Mouse (Mus musculus) lung, postnatal 0 days (tissue): ENCODE results near the gene Tdrd3. TPM values are rescaled to one million over a fixed set of nuclear protein-coding genes. Genes with fewer than 3 reads are reported as not detected.
A peak's percentile ranks its signal among the peaks of the same experiment; 100 is the strongest.

ENCODE experiments used
- ATAC-seq: fragments of 200-750 bp; cut with Nextera tagmentation; 2 replicates; pipeline ENCODE4 v1.8.0; 2017; ENCODE audit warnings: moderate library complexity
- DNase-seq: peaks from one replicate; pipeline ENCODE4 v3.0.0-alpha.2; 2016; ENCODE audit warnings: low spot score
- H3K27ac ChIP-seq: fragments of 300-500 bp; sonication (generic); 2 replicates; pipeline ENCODE4 v1.5.1; 2014; ENCODE audit warnings: antibody characterized with exemption, mild to moderate bottlenecking, low read length, mixed read lengths
- H3K27me3 ChIP-seq: fragments of 300-500 bp; sonication (generic); replicated peaks from 2 replicates; pipeline ENCODE4 v1.6.1; 2014; ENCODE audit warnings: low read length, mixed read lengths; ENCODE audit not compliant: insufficient read depth
- H3K36me3 ChIP-seq: fragments of 300-500 bp; sonication (generic); 2 replicates; pipeline ENCODE4 v1.6.1; 2014; ENCODE audit warnings: low read length, mixed read lengths; ENCODE audit not compliant: insufficient read depth
- H3K4me1 ChIP-seq: fragments of 300-500 bp; sonication (generic); 2 replicates; pipeline ENCODE4 v1.6.1; 2014; ENCODE audit warnings: antibody characterized with exemption, low read depth, low read length, mixed read lengths; ENCODE audit not compliant: insufficient read depth
- H3K4me2 ChIP-seq: fragments of 300-500 bp; sonication (generic); replicated peaks from 2 replicates; pipeline ENCODE4 v1.6.1; 2014; ENCODE audit warnings: low read depth, mild to moderate bottlenecking, low read length, moderate library complexity, mixed read lengths
- H3K4me3 ChIP-seq: fragments of 300-500 bp; sonication (generic); 2 replicates; pipeline ENCODE4 v1.5.1; 2014; ENCODE audit warnings: low read depth, low read length
- H3K9ac ChIP-seq: fragments of 300-500 bp; sonication (generic); replicated peaks from 2 replicates; pipeline ENCODE4 v1.6.1; 2014; ENCODE audit warnings: low read depth, mild to moderate bottlenecking
- H3K9me3 ChIP-seq: fragments of 300-500 bp; sonication (generic); 2 replicates; pipeline ENCODE4 v1.6.1; 2016; ENCODE audit warnings: low read length, mixed read lengths
- CTCF ChIP-seq: IDR thresholded peaks from 2 replicates; pipeline ENCODE4 v1.5.1; 2016; ENCODE audit warnings: antibody characterized with exemption, mild to moderate bottlenecking
- EP300 ChIP-seq: IDR thresholded peaks from 2 replicates; pipeline ENCODE4 v1.6.1; 2016; ENCODE audit warnings: antibody characterized with exemption, mild to moderate bottlenecking, control low read depth
- WGBS: fragments of 180-500 bp; shearing (Covaris S2); extraction: QIAGEN DNeasy Blood & Tissue Kit; methylation state at CpG from one replicate; pipeline ENCODE4 v1.1.7; 2014; 5-methylcytosine and 5-hydroxymethylcytosine counted together
- polyA plus RNA-seq: library from polyadenylated mRNA; unstranded; fragments of >200 nt; fragmentation: Nextera tagmentation; extraction: Ambion mirVana; gene quantifications from 2 replicates; pipeline ENCODE4 v1.2.1, GENCODE M21; 2015

The Tdrd3 gene
- polyA plus RNA-seq, 1 experiment from 2014 or later: 15.5 TPM

DNA sequence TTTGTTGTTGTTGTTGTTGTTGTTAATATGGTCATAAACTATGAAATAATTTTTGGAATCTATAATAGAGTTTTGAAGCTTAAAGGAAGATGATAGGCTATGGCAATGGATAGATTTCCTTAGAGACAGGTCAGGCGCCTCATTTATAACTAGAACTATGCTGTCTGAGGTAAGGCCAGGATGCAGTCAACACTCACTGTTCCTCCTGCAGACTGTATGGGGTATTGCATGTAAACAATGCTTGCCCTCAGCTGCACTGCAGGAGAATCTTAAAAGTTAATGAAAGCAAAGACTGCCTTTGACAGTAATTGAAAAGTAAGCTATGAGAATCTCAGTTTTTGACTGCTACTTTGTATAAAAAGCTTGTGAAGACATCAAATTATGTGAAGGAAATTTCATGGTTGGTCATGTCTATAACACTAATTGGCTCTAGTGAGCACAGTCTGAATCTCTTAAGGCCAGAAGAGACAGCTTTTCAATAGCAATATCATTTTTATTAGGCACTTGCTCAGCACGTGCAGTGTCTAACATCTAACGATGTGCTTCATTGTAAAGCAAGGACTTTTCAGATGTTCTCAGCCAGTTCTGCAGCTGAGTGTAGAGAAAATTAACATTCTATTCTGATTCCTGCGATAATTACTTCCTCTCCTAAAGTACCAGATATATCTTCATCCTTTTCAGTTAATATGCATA is 120.8 kb downstream of the Tdrd3 start:
- WGBS: 87% methylated on average over 4 of the region's 4 CpGs
- TF ChIP-seq EP300 (no peak), CTCF (peak; percentile 45)
- Histone ChIP-seq H3K4me1 (no peaks in the 10 kb centered on the region), H3K4me2 (no peak overlapping the region), H3K27me3 (no peaks in the 10 kb centered on the region), H3K9ac (no peak overlapping the region), H3K36me3 (no peaks in the 10 kb centered on the region), H3K27ac (no peak overlapping the region), H3K9me3 (no peaks in the 10 kb centered on the region), H3K4me3 (no peak overlapping the region)
- no peak for DNase-seq
- ATAC-seq: no peak

DNA sequence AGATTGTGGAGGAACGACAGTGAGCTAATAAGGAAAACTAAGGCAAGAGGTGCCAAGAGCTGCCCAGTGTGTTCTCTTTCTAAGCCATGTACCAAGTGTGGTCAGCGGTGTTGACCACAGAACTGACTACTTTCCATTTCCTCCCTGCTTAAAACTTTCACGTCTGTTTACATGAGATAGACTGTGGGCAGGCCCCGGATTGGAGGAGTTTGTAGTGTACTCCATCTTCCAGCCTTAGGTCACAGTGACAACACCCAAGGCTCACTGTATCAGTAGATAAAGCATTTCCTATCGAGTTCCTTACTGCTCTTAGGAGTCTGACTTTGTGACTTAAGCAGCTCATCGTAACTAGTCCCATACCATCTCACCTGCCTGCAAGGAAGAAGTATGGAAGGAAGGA is 133.5 kb downstream of the Tdrd3 start:
- ATAC-seq (no peak), DNase-seq (no peak)
- H3K9ac ChIP-seq: no peak overlapping the region
- no peaks in the 10 kb centered on the region for H3K9me3 ChIP-seq
- TF ChIP-seq CTCF (no peak), EP300 (no peak)
- no peak overlapping the region for H3K4me2 ChIP-seq
- H3K36me3 ChIP-seq: no peaks in the 10 kb centered on the region
- H3K4me1 ChIP-seq: no peaks in the 10 kb centered on the region
- no peak overlapping the region for H3K27ac ChIP-seq
- no peak overlapping the region for H3K4me3 ChIP-seq
- WGBS: 75% methylated on average over 6 of the region's 6 CpGs
- no peaks in the 10 kb centered on the region for H3K27me3 ChIP-seq

DNA sequence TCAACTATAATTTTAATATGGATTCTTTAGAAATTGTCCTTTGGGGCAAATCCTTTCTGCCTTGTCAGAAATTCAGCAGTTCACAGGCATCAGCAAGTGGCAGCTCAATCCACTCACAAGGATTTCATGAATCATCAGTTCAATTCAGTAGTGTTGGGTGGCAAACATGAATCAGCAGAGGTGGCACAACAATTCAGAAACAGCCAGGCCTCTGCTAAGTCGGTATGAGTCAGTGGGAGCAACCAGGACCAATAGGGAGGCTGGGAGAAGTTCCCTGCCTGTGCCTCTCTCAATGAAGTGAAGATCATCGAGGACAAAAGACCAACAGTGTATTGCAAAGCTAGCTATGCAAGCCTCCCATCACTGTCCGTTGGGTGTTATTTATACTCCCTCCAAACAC is 135.8 kb downstream of the Tdrd3 start:
- WGBS: 69% methylated on average over 3 of the region's 3 CpGs
- no peak overlapping the region for H3K4me2 ChIP-seq
- no peak overlapping the region for H3K9ac ChIP-seq
- H3K36me3 ChIP-seq: no peaks in the 10 kb centered on the region
- no peak for ATAC-seq
- H3K27ac ChIP-seq: no peak overlapping the region
- H3K27me3 ChIP-seq: no peaks in the 10 kb centered on the region
- DNase-seq: no peak
- TF ChIP-seq EP300 (no peak), CTCF (no peak)
- H3K9me3 ChIP-seq: no peaks in the 10 kb centered on the region
- no peaks in the 10 kb centered on the region for H3K4me1 ChIP-seq
- no peak overlapping the region for H3K4me3 ChIP-seq

DNA sequence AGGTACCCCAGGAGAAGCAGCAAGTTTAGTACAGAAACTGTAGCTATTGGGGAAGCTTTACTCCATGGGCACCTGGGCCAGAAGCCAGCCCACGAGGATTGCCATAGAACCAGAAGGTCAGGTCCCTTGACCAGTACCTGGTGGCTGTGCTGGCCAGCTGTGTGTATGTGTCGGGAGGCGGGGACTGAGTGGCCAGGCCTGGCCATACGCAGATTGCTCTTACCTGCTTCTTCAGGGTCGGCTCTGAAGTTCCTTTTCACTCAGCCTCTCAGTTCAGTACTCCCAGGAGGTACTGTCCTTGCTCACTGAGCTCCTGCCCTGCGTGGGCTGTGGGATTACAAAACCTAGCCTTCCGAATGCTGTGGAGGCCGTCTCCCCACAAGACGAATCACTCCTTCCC is 147.4 kb downstream of the Tdrd3 start:
- H3K4me1 ChIP-seq: no peaks in the 10 kb centered on the region
- no peaks in the 10 kb centered on the region for H3K36me3 ChIP-seq
- 53% methylated on average over 9 of the region's 9 CpGs for WGBS
- no peak overlapping the region for H3K4me2 ChIP-seq
- TF ChIP-seq CTCF: no peak
- TF ChIP-seq EP300: no peak
- no peak overlapping the region for H3K9ac ChIP-seq
- H3K9me3 ChIP-seq: no peaks in the 10 kb centered on the region
- no peak overlapping the region for H3K4me3 ChIP-seq
- ATAC-seq (no peak), DNase-seq (no peak)
- no peak overlapping the region for H3K27ac ChIP-seq
- H3K27me3 ChIP-seq: no peaks in the 10 kb centered on the region

DNA sequence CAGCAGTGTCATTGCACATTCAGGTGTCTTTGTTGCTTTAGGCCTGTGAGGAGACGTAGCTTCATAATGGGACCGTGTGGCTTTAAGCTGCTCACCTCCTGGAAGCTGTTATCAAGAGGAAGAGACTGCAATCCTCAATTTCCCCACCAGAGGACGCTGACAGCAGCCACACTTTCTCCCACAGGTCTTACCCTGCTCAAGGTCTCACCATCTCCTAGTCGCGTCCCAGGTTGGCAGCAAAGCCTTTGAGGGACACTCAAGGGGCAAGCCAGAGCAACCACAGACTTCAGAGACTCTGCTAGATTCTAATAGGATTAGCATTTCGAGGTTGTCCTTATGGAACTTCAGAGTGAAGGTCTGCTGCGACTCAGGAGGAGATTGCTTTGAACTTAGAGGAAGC is 149.8 kb downstream of the Tdrd3 start:
- H3K4me1 ChIP-seq: no peaks in the 10 kb centered on the region
- no peak for TF ChIP-seq EP300
- peak; percentile 62 for TF ChIP-seq CTCF
- WGBS: 28% methylated on average over 7 of the region's 7 CpGs
- no peaks in the 10 kb centered on the region for H3K27me3 ChIP-seq
- no peak overlapping the region for H3K4me2 ChIP-seq
- DNase-seq: no peak
- no peak overlapping the region for H3K4me3 ChIP-seq
- no peaks in the 10 kb centered on the region for H3K9me3 ChIP-seq
- no peak overlapping the region for H3K27ac ChIP-seq
- ATAC-seq: no peak
- H3K9ac ChIP-seq: no peak overlapping the region
- H3K36me3 ChIP-seq: no peaks in the 10 kb centered on the region

DNA sequence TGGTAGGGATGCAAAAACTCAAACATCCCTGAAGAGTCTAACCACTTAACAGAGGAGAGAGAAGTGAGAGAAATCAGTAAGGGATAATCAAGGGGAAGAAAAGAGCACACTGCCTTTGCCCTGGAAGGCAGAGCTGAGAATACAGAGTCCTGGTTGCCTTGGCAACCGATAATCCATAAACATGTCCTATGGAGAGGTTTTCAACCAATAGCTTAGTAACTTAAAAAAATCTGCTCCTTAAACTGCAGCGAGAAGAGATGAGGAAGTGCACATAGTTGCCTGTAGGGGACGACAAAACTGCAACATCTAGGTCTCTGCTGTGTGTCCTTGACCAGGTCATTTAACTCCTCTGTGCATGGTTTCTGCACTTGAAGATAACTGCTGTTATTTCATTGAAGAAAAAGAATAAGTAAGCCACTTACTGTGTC is 150.6 kb downstream of the Tdrd3 start:
- no peak overlapping the region for H3K4me3 ChIP-seq
- H3K27ac ChIP-seq: no peak overlapping the region
- no peak overlapping the region for H3K4me2 ChIP-seq
- H3K4me1 ChIP-seq: no peaks in the 10 kb centered on the region
- TF ChIP-seq CTCF (peak; percentile 76), EP300 (no peak)
- H3K9ac ChIP-seq: no peak overlapping the region
- ATAC-seq: no peak
- H3K36me3 ChIP-seq: no peaks in the 10 kb centered on the region
- H3K27me3 ChIP-seq: no peaks in the 10 kb centered on the region
- WGBS: 25% methylated on average over 3 of the region's 3 CpGs
- no peaks in the 10 kb centered on the region for H3K9me3 ChIP-seq
- peak; percentile 29 for DNase-seq
